Mouse (Mus musculus): ENCODE results near the gene Chmp6. TPM values are rescaled to one million over a fixed set of nuclear protein-coding genes. Genes with fewer than 3 reads are reported as not detected.

Chmp6 gene
- polyA plus RNA-seq, 1 experiment = 86.6 TPM

DNA sequence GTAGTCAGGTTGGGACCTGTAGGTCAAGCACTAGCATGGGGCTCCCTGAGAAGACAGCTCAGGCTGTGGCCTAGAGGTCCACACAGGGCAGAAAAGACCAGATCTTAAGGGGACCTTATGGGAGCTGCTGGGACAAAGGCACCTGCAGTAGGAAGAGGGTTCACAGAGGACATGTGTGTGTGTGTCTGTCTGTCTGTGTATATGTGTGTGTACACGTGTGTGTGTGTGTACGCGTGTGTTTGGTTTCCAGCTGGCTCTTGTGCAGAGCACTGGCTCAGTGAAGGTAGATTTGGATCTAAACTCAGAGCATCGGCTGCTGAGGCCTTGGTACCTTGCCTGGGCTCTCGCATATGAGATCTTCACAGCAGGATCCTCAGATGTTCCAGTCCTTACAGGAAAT, 7.4 kb downstream of the Chmp6 start:
- TF ChIP-seq GATA1 (IDR thresholded peaks at IDR 0.05; ENCODE audit: low read length) = no peak

DNA sequence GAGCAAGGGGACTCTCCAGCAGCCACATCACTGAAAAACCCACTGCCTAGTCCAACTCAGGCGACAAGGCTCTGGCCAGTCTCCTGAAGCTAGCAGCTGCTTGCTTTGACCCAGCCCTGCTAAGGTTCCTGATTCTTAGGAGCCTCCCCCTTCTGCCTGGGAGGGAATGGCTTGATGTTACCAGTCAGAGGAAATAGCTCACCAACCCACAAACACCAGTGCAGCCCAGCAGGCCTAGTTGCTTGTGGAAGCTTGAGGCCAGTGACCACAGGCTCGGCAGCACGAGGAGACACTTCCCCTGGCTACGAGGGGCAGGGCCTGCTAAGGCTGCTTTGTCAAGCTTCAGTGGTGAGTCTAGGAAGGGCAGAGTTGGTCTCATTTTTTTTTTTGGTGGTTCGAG, 11.9 kb downstream of the Chmp6 start:
- no peak for TF ChIP-seq GATA1 (IDR thresholded peaks at IDR 0.05; ENCODE audit: low read length)

DNA sequence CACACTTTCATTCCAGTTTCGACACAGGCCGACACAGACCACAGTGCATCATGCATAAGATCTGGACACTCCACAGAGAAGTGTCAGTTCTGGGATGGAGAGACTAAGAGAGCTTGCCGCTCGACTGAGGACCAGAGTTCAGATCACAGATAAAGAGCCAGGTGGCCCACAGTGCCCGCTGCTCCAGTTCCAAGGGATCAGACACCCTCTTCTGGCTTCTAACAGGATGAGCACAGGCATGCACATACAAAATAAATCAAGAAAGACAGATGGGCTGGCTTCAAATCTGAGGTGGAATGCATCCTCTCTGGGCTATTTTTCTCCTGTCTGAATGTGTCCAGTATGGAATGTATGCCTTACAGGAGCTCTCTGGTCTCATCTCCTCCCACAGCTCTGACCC, 13.5 kb downstream of the Chmp6 start:
- TF ChIP-seq GATA1 (IDR thresholded peaks at IDR 0.05; ENCODE audit: low read length) = no peak

GRCm38 (mm10) chr11:119928023-119928681, 14.9 kb downstream of the Chmp6 start:
- no peak for TF ChIP-seq GATA1 (IDR thresholded peaks at IDR 0.05; ENCODE audit: low read length)

- TF ChIP-seq GATA1 (IDR thresholded peaks at IDR 0.05; ENCODE audit: low read length) = no peak
Observed at GRCm38 (mm10) chr11:119929603-119930265, 16.5 kb downstream of the Chmp6 start.

DNA sequence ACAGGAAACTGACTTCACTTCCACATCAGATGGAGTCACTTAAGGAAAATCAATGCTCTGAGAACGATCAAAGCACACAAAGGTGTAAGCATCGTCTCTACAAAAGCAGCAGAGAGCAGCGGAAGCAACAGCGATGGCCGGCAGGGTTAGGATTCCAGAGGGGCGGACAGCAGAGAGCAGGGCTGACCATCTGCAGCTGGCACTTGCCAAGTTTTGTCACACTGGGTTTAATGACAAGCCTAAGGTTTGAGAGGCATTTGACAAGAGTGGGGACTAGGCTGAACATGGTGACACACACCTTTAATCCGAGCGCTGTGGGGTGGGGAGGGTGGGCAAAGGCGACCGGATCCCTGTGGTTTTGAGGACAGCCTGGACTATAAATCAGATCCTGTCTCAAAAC, 18.6 kb downstream of the Chmp6 start:
- TF ChIP-seq GATA1 (IDR thresholded peaks at IDR 0.05; ENCODE audit: low read length) = no peak

GRCm38 (mm10) chr11:119933142-119933541, 19.9 kb downstream of the Chmp6 start:
- no peak for TF ChIP-seq GATA1 (IDR thresholded peaks at IDR 0.05; ENCODE audit: low read length)

- TF ChIP-seq GATA1 (IDR thresholded peaks at IDR 0.05; ENCODE audit: low read length) = no peak
Observed at GRCm38 (mm10) chr11:119933819-119934583, 20.8 kb downstream of the Chmp6 start.

DNA sequence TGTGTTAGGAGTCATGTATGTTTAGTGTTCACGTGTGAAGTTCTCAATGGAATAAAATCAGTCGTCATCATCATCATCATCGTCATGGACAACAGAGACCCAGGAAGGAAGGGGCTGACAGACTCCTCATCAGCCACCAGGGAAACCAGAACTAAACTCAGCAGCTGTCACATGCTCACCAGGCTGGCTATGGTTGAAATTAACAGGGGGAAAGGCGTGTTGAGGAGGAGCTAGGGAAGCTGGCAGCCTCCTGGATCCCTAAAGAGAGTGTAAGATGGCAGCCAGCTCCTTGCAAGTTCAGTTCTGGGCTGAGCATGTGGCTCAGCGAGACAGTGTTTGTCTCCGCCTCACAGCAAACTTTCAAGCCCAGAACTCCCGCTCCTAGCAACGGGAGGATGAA, 21.5 kb downstream of the Chmp6 start:
- no peak for TF ChIP-seq GATA1 (IDR thresholded peaks at IDR 0.05; ENCODE audit: low read length)

DNA sequence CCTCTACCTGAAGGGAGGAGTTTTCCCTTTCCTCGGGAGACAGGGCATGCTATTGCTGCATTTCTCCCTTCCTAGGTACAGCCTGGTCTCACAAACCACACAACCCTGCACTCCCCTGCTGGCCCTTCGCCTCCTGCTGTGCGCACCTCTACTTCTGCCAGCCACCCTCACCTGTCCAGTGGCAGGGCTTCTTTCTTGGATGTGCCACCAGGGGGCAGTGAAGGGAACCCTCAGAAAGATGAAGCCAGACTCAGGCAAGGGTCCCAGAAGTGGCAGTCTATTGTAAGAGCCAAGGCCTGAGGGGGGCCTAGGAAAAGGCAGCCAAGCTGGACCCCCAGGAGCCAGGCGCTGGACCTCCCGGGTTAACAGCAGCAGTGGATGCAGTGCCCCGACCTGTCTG, 22.2 kb downstream of the Chmp6 start:
- no peak for TF ChIP-seq GATA1 (IDR thresholded peaks at IDR 0.05; ENCODE audit: low read length)

DNA sequence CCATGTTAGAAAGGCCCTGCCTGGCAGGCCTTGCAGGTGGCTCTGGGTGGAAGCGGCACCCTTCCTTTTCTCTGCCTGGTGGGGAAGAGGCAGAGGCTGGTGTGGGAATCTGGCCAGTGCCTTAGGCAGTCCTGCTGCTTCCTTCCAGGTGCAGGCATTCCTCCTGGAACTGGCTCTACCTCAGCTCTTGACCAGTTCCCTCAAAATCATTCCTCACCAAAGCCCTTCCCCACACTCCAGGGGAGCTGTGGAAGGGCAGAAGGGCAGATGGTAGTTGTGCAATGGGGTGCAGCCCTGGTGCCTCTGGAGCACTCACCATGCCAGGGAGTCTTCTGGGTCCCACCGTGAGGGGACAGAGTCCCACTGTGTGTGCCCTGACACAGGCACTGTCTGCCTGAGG, 23.2 kb downstream of the Chmp6 start:
- no peak for TF ChIP-seq GATA1 (IDR thresholded peaks at IDR 0.05; ENCODE audit: low read length)

DNA sequence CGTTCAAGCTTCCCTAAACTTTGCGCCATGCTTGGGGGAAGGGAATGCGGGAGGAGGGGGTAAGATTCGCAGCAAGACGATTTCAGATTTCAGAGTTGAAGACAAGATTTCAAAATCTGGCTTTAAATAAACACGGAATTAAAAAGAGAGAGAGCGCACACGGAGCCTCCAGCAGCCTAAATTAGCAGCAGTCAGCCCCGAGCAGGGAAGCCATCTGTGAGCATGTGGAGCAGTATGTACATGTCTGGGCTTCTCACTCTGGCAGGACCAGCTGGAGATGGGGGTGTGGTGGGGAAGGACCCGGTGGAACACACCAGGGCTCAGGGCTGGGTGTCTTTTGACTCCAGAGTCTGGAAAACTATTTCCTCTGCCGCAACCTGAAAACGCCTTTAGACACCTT, 24.0 kb downstream of the Chmp6 start:
- no peak for TF ChIP-seq GATA1 (IDR thresholded peaks at IDR 0.05; ENCODE audit: low read length)

- TF ChIP-seq GATA1 (IDR thresholded peaks at IDR 0.05; ENCODE audit: low read length) = no peak
Observed at GRCm38 (mm10) chr11:119937772-119938502, 24.7 kb downstream of the Chmp6 start.

GRCm38 (mm10) chr11:119939073-119939710, 26.0 kb downstream of the Chmp6 start:
- no peak for TF ChIP-seq GATA1 (IDR thresholded peaks at IDR 0.05; ENCODE audit: low read length)

DNA sequence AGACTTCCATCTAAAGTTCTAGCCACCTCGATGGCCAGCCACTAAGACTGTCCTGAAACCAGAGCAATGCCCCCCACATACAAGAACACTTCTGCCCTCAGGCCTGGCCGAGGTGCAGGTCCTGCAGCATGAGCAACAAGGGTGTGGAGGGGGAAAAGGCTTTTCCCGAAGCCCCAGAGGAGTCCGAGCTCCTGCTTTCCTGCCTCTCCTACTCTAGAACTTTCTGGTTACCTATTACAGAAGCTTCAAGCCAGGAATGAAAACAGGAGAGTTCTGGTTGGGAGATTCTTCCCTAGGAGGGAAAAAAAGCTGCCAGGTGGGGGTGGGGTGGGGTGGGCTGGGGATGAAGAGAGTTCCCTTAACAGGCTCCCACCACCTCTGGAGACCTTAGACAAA, 26.5 kb downstream of the Chmp6 start:
- TF ChIP-seq GATA1 (IDR thresholded peaks at IDR 0.05; ENCODE audit: low read length) = no peak

Measured in G1E-ER4 (cell line).